Mouse (Mus musculus): Measurements from ENCODE around the gene Hgfac. TPM values are rescaled to one million over a fixed set of nuclear protein-coding genes. Genes with fewer than 3 reads are reported as not detected.

The Hgfac gene
- total RNA-seq (2021), result 1 to 10 TPM in 1 of 2 experiments, under 1 TPM in 1; 0.35 to 1.6 TPM

- DNase-seq (ENCODE audit: low spot score in 2 of 2), result no peak
- intact Hi-C loops (cut with DNase I), result loop anchor here (5.0 to 10.0 kb wide), 2 partner anchors 54 to 367 kb away; no protein-coding TSS in a partner anchor
Observed at GRCm38 (mm10) chr5:35041268-35041829, at the start of gene Hgfac. Gene Hgfac (plus strand): TSS chr5:35041509.

DNA sequence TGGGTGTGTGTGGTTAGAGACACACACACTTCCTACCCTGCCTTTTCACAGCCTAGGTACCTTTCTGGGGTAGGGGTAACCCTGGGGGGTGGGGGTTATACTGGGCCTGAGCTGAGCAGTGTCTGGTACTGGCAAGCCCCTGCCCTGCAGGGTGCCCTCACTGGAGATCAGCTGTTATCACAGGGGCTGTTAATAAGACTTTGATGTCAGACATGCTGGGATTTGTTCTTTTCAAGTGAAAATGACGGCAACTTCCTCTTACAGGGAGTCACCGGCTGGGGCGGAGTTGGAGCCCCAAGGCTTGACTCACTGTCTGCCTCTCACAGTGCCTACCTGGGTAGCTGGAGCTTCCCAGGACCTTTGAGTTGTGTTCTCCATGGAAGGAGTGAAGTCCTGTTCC, 42.6 kb upstream of the Hgfac start:
- no peak for DNase-seq (ENCODE audit: low spot score in 2 of 2)
- intact Hi-C loops (cut with DNase I), result no loop called here

GRCm38 (mm10) chr5:34999281-34999680, 42.0 kb upstream of the Hgfac start:
- intact Hi-C loops (cut with DNase I), result no loop called here
- no peak for DNase-seq (ENCODE audit: low spot score in 2 of 2)

DNA sequence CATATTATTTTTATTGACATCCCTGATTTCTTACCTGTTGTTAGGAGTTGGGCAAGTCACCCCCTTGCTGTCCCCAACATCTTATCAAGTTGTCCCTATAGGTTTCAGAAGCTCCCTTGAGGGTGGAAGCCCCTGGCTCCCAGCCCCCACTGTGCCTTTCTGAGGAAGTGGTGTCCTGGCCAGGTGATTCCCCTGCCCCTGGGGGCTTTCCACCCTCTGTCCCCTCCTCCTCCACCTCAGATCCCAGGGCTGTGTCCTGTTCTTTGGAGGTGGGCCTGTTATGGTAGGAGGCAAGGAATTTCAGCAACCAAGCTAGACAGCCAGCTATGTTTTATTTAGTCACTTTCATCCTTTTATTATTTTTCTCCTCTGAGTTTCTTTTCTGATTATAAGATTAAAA, 41.0 kb upstream of the Hgfac start:
- intact Hi-C loops (cut with DNase I), result no loop called here
- DNase-seq (ENCODE audit: low spot score in 2 of 2), result no peak

DNA sequence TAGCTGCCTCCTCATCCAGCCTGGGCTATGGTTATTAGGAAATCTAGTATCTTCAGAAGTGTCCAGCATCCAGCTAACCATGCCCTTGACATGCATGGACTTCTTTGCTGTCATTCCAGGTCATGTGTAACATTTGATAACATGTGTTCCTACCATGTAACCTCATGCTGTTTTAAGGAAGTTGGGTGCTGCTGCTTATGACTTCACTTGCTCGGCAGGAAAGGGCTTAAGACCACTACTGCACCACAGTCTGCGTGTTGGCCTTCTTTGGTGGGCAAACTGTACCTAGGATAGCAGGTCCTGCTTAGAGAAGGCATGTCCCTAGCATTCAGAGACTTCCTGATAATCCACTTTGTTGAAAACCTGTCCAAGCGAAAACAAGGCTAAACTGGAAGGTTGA, 40.2 kb upstream of the Hgfac start:
- intact Hi-C loops (cut with DNase I), result no loop called here
- DNase-seq (ENCODE audit: low spot score in 2 of 2), result no peak

DNA sequence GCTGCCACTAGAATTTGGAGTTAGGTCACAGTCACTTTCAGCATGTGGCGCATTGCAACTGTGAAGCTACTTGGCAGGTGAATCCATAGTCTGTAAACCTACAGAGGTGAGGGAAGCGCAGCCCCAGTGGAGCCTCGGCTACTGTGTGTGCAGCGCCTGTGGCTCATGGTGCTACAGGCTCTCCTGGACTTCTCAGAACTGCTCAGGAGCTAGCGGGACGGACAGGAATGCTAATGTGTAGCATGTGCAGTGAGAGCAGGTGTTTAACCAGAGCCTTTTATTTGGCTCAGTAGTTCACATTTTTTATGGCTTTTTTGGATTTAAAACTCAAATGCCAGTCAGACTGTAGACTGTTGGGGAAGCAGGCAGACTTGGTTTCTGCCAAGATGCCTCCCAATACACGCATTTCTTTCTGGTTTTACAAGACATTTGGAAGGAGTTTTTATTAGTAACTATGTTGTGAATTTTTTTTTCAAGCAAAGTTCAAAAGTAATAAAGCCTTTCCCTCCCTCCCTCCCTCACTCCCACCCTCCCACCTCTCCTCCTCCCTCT, 37.6 kb upstream of the Hgfac start:
- no peak for DNase-seq (ENCODE audit: low spot score in 2 of 2)
- intact Hi-C loops (cut with DNase I), result no loop called here

DNA sequence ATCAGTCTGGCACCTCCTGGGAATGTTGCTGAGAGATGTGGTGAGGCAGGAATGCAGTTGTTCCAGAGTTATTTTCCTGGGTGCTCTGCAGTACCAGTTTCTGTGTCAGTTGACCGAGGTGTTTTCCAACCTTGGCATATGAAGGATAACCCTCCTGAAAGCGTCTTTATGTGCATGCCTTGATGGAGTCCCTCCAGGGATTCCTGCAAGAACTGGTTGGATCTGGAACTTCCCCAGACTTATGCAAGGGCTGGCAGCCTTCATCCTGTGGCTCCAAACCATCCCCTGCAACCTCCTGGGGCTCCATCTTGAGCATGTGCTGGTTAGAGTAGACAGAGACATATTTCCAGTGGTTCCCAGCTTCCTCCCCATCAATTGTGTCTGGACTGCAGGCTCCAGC, 36.5 kb upstream of the Hgfac start:
- intact Hi-C loops (cut with DNase I), result no loop called here
- DNase-seq (ENCODE audit: low spot score in 2 of 2), result no peak

GRCm38 (mm10) chr5:35005659-35006058, 35.6 kb upstream of the Hgfac start:
- intact Hi-C loops (cut with DNase I), result no loop called here
- no peak for DNase-seq (ENCODE audit: low spot score in 2 of 2)

- intact Hi-C loops (cut with DNase I), result no loop called here
- DNase-seq (ENCODE audit: low spot score in 2 of 2), result no peak
Observed at GRCm38 (mm10) chr5:35006599-35006998, 34.7 kb upstream of the Hgfac start.

- no peak for DNase-seq (ENCODE audit: low spot score in 2 of 2)
- intact Hi-C loops (cut with DNase I), result no loop called here
Observed at GRCm38 (mm10) chr5:35009163-35009562, 32.1 kb upstream of the Hgfac start.

DNA sequence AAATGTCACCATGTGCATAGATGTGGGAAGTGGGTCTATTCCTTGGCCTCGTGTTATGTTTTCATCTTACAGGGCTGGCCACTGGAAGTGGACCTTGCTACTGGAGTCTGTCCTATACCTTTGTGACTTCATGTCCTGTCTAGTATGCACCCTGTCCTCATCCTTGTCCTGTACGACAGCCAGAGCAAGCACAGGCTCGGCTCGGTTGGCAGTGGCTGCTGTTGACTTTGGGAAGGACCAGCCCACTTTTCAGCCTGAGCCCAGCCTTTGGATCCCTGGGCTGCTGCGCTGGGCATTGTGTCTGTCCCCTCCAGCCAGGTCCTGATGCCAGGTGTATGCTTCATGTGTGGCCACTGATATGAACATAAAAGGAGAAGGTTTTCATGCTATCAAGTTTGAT, 30.7 kb upstream of the Hgfac start:
- no peak for DNase-seq (ENCODE audit: low spot score in 2 of 2)
- intact Hi-C loops (cut with DNase I), result no loop called here

DNA sequence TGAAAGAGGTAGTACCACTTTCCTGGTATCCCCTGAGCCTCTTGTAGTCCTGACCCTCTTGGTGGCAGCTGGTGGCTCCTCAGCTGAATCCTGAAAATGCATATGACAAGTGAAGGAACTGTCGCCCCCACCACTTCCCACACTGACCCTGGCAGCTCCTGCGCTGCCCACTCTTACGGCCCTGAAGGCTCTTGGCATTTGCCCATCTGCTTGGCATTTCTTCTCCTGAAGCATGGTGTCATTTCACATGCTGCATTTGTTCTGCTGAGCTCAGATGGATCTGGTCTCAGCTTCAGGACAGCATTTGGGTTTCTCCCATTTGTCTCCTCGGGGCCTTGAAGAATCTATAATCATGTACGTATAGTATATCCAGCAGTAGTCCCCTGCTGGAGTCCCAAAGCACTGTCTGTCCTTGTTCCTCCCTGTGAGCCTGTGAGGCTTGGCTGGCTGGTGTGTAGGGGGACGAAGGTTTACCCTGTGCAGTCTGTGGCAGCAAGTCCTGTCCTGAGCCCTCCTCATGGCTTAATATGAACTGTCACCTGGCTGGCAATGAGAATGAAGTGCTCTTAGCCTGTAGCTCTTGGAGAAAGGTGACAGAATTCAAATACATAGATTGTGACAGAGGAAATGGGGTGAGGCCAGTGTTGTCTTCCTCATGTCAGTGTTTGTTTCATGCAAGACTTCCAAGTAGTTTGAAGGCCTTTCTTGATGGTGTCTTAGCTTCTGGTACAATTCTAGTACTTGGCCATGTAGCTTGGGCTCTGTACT, 30.0 kb upstream of the Hgfac start:
- no peak for DNase-seq (ENCODE audit: low spot score in 2 of 2)
- intact Hi-C loops (cut with DNase I), result no loop called here

GRCm38 (mm10) chr5:35014036-35014435, 27.3 kb upstream of the Hgfac start:
- DNase-seq (ENCODE audit: low spot score in 2 of 2), result no peak
- intact Hi-C loops (cut with DNase I), result no loop called here

DNA sequence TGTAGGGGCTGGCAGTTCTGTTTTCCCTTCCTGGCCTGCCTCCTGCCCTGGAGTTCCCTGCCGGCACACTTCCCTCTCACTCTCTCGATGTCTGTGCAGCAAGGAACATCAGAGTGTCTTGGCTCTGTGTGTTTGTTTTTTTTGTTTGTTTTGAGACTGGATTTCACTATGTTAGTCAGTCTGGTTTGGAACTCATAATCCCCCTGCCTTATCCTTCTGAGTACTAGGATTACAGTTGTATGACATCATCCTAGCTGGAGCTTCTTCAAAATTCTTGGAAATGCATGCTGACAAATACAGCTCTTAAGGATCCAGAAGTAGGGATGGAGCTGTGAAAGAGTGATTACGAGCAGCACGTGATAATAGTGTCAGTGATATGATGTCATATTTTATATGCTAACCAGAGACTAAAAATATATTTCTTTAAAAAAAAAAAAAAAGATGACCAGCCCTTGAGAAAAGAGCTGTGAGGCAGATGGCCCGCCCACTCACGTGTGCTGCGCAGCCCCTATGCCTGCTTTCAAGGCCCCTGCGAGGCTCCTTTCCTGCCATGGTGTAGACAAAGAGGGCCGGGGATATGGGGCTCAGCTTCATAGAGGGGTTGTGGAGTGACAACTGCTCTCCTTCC, 21.5 kb upstream of the Hgfac start:
- intact Hi-C loops (cut with DNase I), result no loop called here
- peak; percentile 25 to 38 for DNase-seq (ENCODE audit: low spot score in 2 of 2)

GRCm38 (mm10) chr5:35020410-35021241, 20.7 kb upstream of the Hgfac start:
- intact Hi-C loops (cut with DNase I), result no loop called here

GRCm38 (mm10) chr5:35024975-35025374, 16.3 kb upstream of the Hgfac start:
- intact Hi-C loops (cut with DNase I), result loop anchor here (1.0 to 5.0 kb wide), 2 partner anchors 39 to 108 kb away; no protein-coding TSS in a partner anchor
- peak; percentile 46 to 54 for DNase-seq (ENCODE audit: low spot score in 2 of 2)

More at GRCm38 (mm10) chr5:35020410-35021241, 20.7 kb upstream of the Hgfac start:
- no peak for DNase-seq (ENCODE audit: low spot score in 2 of 2)

DNA sequence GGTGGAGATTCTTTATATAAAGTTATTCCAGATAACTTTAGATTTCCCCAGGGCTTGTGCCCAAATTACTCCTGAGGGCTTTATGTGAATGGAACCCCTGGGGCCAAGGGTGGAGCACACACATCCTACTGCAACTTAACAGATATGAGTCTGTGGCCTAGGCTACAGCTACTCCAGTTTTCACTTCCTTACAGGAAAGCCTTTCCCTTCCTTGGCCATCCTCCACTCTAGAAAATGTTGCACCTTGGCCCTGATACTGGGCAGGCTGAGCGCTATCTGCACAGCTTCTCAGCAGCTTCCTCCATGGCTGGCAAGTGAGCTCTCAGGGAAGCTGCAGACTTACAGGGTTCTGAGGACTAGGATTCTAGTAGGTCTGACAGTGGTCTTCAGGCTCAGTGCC, 12.0 kb upstream of the Hgfac start:
- DNase-seq (ENCODE audit: low spot score in 2 of 2), result no peak
- intact Hi-C loops (cut with DNase I), result loop anchor here (5.0 kb wide), 1 partner anchor 112 kb away; no protein-coding TSS in a partner anchor

GRCm38 (mm10) chr5:35029755-35030154, 11.6 kb upstream of the Hgfac start:
- intact Hi-C loops (cut with DNase I), result loop anchor here (5.0 kb wide), 1 partner anchor 112 kb away; no protein-coding TSS in a partner anchor
- DNase-seq (ENCODE audit: low spot score in 2 of 2), result no peak

- no peak for DNase-seq (ENCODE audit: low spot score in 2 of 2)
- intact Hi-C loops (cut with DNase I), result no loop called here
Observed at GRCm38 (mm10) chr5:35033068-35033467, 8.2 kb upstream of the Hgfac start.

DNA sequence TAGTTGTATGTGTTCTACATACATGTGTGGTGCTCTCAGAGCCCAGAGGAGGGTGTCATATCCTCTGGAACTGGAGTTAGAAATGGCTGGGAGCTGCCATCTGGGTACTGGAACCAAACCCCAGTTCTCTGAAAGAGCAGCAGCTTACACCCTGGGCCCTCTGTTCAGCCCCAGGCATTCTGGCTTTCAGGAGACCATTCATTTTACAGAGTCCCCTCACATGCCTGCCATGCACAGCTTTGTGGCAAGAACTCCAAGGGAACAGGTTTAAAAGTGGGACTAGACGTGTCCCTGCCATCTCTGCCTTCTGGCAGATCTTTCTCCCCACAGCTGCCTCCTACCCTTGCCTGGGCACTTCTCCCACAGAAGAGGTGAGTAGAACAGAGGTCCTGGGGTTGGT, 7.7 kb upstream of the Hgfac start:
- intact Hi-C loops (cut with DNase I), result no loop called here

More for the DNA sequence above, 7.7 kb upstream of the Hgfac start:
- no peak for DNase-seq (ENCODE audit: low spot score in 2 of 2)
